Mouse (Mus musculus): ENCODE results near the gene Actg2.

Actg2 gene

DNA sequence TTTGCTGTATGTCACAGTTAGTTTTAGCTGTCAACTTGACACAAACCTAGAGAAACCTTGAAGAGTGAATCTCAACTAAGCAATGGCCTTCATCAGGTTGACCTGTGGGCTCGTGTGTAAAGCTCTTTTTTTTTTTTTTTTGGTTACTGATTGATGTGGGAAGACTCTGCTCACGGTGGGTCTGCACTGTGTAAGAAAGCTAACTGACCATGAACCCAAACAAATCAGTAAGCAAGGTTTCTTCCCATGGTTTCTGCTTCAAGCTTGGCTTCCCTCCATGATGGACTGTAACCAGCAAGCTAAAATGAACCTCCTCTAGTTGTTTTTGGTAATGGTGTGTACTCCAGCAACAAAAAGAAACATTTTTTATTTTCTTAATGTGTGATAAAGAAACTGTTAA, 56.9 kb downstream of the Actg2 start:
- no peak for DNase-seq (ENCODE audit: low spot score)

DNA sequence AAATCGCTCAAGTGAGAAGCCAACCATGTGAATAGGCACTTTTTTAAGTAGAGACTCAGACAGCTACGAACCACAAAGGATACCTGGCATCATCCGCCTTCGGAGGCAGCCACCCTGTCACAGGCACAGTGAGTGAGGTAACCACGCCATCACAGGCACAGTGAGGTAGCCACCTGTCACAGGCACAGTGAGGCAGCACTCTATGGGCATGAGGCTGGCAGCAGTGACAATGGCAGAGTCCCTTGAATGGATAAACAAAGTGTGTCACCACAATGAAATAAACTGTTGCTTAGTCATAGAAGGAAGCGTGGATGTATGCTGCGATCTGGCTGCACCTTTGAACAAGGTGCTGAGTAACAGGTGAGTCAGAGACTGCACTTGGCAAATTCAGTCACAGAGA, 57.4 kb downstream of the Actg2 start:
- no peak for DNase-seq (ENCODE audit: low spot score)

DNA sequence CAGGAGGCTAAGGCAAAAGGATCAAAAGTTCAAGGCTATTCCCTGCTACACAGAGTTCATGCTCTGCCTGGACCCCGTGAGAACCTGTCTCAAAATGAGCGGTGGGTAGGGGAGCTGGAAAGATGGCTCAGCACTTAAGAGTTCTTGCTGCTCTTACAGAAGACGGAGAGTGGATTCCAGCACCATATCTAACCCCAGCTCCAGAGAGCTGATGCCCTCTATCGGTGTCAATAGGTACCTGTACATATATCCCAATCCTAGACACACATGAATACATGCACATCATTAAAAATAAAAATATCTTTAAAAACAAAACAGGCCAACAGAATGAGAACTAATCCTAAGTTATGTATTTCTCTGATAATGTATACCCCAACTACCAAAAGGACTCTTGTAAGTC, 57.8 kb downstream of the Actg2 start:
- DNase-seq (ENCODE audit: low spot score) = no peak

DNA sequence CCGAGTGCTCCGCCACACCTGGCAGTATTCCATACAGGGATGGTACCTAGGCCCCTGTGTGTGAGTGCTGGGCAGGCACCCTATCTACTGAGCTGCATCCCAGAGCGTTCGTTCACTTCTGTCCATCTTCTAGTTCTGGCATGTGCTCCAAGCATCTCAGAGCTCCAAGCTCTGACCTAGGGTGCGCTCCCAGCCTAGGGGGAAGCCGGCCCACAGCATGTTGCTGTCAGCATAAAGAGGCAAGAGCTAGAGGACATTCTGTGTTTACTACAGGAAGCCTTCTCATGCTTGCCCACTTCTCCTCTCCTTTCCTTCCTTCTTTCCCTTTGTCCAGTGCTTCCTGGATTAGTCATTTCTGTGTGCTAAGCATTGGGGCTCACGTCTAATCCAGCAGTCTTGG, 60.6 kb downstream of the Actg2 start:
- DNase-seq (ENCODE audit: low spot score) = no peak

DNA sequence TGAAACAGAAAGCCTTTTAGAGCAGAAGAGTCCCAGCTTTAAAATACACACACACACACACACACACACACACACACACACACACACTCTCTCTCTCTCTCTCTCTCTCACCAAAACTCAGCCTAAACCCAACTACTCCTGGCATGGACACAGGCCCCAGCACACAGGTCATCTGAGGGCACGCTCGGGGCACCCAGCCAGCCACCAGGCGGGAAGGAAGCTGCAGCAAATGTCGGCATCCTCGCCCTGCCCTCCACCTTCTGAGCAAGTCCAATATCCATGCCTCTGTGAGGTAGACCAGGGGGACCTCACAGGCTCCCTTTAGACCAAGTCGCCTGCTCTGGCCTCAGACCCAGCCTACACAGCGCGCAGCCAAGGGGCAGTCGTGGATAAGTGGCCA, 62.8 kb downstream of the Actg2 start:
- peak; percentile 77 for DNase-seq (ENCODE audit: low spot score)

DNA sequence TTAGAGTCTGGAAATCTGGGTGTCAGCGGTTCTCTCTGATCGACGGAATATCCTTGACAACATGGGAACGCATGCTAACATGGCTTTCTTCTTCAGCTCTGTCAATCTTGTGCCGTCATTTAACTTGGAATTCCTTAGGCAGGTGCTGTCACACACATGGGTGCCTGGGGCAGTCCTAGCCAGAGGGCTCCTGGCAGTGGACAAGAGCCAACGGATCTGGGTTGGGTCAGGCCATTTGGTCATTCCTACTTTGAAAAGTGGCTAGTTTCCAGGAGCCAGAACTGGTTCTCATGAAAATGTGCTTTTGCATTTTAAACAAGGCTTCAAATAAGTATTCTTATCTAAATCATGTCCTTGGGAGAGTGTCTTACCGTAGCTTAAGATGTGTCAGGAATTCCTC, 64.3 kb downstream of the Actg2 start:
- peak; percentile 45 for DNase-seq (ENCODE audit: low spot score)

DNA sequence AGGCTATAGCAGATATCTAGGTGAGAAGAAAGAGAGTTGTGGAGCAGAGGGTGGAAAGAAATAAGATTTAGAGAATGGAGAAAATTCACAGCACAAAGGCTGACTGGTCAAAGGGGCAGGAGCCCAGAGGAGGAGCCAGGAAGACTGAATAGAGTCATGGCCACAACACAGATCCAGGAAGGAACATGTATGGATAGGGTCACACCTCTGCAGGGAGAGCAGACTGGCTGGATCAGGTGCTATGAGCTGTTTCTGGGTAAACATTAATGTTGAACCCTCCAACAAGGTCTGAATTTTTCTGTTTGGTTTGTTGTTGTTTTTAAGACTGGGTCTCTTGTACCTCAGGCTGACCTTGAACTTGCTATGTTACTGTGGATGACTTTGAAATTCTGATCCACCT, 72.1 kb downstream of the Actg2 start:
- DNase-seq (ENCODE audit: low spot score) = no peak

All from adipocyte (in vitro differentiated cells).